Mouse (Mus musculus): ENCODE measurements around the gene Adprhl2. TPM values are rescaled to one million over a fixed set of nuclear protein-coding genes. Genes with fewer than 3 reads are reported as not detected.

Adprhl2 gene
- polyA plus RNA-seq, 1 experiment from 2014 or later, result 42.1 TPM

- no peak overlapping the region for H3K4me3 ChIP-seq (ENCODE audit: low read depth, low read length)
- H3K4me2 ChIP-seq (replicated peaks; ENCODE audit: low read depth, low read length), result no peak overlapping the region
- no peak for DNase-seq (ENCODE audit: low spot score)
- TF ChIP-seq CTCF (IDR thresholded peaks at IDR 0.05), result peak; percentile 53
- no peak for TF ChIP-seq EP300 (IDR thresholded peaks at IDR 0.05)
- H3K9me3 ChIP-seq (ENCODE audit: low read length), result no peaks in the 10 kb centered on the region
- no peaks in the 10 kb centered on the region for H3K36me3 ChIP-seq (ENCODE audit: insufficient read depth, low read length)
- WGBS, result 48% methylated on average over 4 of the region's 4 CpGs
- ATAC-seq, result no peak
- peaks cover 12% of the 10 kb centered on the region for H3K4me1 ChIP-seq (ENCODE audit: insufficient read depth, low read depth, low read length)
- peaks cover 13% of the 10 kb centered on the region for H3K27me3 ChIP-seq (replicated peaks; ENCODE audit: insufficient read depth, low read length)
- H3K9ac ChIP-seq (replicated peaks; ENCODE audit: low read depth), result no peak overlapping the region
- no peak overlapping the region for H3K27ac ChIP-seq (ENCODE audit: low read length)
These were observed 17.6 kb downstream of the Adprhl2 start for GRCm38 (mm10) chr4:126303877-126304276.

- no peaks in the 10 kb centered on the region for H3K36me3 ChIP-seq (ENCODE audit: insufficient read depth, low read length)
- H3K4me3 ChIP-seq (ENCODE audit: low read depth, low read length), result peak overlapping the region; percentile 31; the same call in 1 of the 2 replicates
- H3K4me2 ChIP-seq (replicated peaks; ENCODE audit: low read depth, low read length), result peak overlapping the region; percentile 54
- TF ChIP-seq CTCF (IDR thresholded peaks at IDR 0.05) (no peak), EP300 (IDR thresholded peaks at IDR 0.05) (no peak)
- DNase-seq (ENCODE audit: low spot score) (no peak), ATAC-seq (peak; percentile 25; the same call in 1 of the 2 replicates)
- H3K9me3 ChIP-seq (ENCODE audit: low read length), result no peaks in the 10 kb centered on the region
- 9% methylated on average over 27 of the region's 27 CpGs for WGBS
- peaks cover 17% of the 10 kb centered on the region for H3K4me1 ChIP-seq (ENCODE audit: insufficient read depth, low read depth, low read length)
- H3K9ac ChIP-seq (replicated peaks; ENCODE audit: low read depth), result no peak overlapping the region
- H3K27me3 ChIP-seq (replicated peaks; ENCODE audit: insufficient read depth, low read length), result peaks cover 13% of the 10 kb centered on the region
- no peak overlapping the region for H3K27ac ChIP-seq (ENCODE audit: low read length)
These were observed 19.8 kb downstream of the Adprhl2 start for GRCm38 (mm10) chr4:126301584-126302309.

- ATAC-seq, result peak; percentile 12; the same call in 1 of the 2 replicates
- no peak overlapping the region for H3K27ac ChIP-seq (ENCODE audit: low read length)
- H3K9me3 ChIP-seq (ENCODE audit: low read length), result no peaks in the 10 kb centered on the region
- H3K36me3 ChIP-seq (ENCODE audit: insufficient read depth, low read length), result no peaks in the 10 kb centered on the region
- H3K9ac ChIP-seq (replicated peaks; ENCODE audit: low read depth), result no peak overlapping the region
- peaks cover 22% of the 10 kb centered on the region for H3K4me1 ChIP-seq (ENCODE audit: insufficient read depth, low read depth, low read length)
- TF ChIP-seq CTCF (IDR thresholded peaks at IDR 0.05), result no peak
- TF ChIP-seq EP300 (IDR thresholded peaks at IDR 0.05), result no peak
- no peak for DNase-seq (ENCODE audit: low spot score)
- peaks cover 13% of the 10 kb centered on the region for H3K27me3 ChIP-seq (replicated peaks; ENCODE audit: insufficient read depth, low read length)
- H3K4me3 ChIP-seq (ENCODE audit: low read depth, low read length), result peak overlapping the region; percentile 31
- 2% methylated on average over 32 of the region's 50 CpGs for WGBS
- peak overlapping the region; percentile 54 for H3K4me2 ChIP-seq (replicated peaks; ENCODE audit: low read depth, low read length)
These were observed 20.5 kb downstream of the Adprhl2 start for GRCm38 (mm10) chr4:126300916-126301583.

GRCm38 (mm10) chr4:126296617-126297101 lies 24.8 kb downstream of the Adprhl2 start:
- Histone ChIP-seq H3K36me3 (ENCODE audit: insufficient read depth, low read length) (no peaks in the 10 kb centered on the region), H3K4me1 (ENCODE audit: insufficient read depth, low read depth, low read length) (peaks cover 22% of the 10 kb centered on the region), H3K27me3 (replicated peaks; ENCODE audit: insufficient read depth, low read length) (peaks cover 13% of the 10 kb centered on the region), H3K4me2 (replicated peaks; ENCODE audit: low read depth, low read length) (peak overlapping the region; percentile 56), H3K9me3 (ENCODE audit: low read length) (no peaks in the 10 kb centered on the region), H3K4me3 (ENCODE audit: low read depth, low read length) (peak overlapping the region; percentile 21; the same call in 1 of the 2 replicates), H3K27ac (ENCODE audit: low read length) (peak overlapping the region; percentile 51), H3K9ac (replicated peaks; ENCODE audit: low read depth) (0 out of 2 replicates have a peak overlapping the region, but pooled peaks have one; percentile 32)
- DNase-seq (ENCODE audit: low spot score) (peak; percentile 74), ATAC-seq (peak; percentile 80)
- TF ChIP-seq EP300 (IDR thresholded peaks at IDR 0.05) (no peak), CTCF (IDR thresholded peaks at IDR 0.05) (peak; percentile 51)
- under 1% methylated on average over 33 of the region's 34 CpGs for WGBS

- Histone ChIP-seq H3K9me3 (ENCODE audit: low read length) (no peaks in the 10 kb centered on the region), H3K4me1 (ENCODE audit: insufficient read depth, low read depth, low read length) (peaks cover 15% of the 10 kb centered on the region), H3K36me3 (ENCODE audit: insufficient read depth, low read length) (no peaks in the 10 kb centered on the region), H3K27me3 (replicated peaks; ENCODE audit: insufficient read depth, low read length) (peaks cover 10% of the 10 kb centered on the region), H3K4me3 (ENCODE audit: low read depth, low read length) (no peak overlapping the region), H3K4me2 (replicated peaks; ENCODE audit: low read depth, low read length) (no peak overlapping the region), H3K9ac (replicated peaks; ENCODE audit: low read depth) (no peak overlapping the region), H3K27ac (ENCODE audit: low read length) (no peak overlapping the region)
- DNase-seq (ENCODE audit: low spot score), result no peak
- ATAC-seq, result no peak
- 43% methylated on average over 4 of the region's 4 CpGs for WGBS
- TF ChIP-seq EP300 (IDR thresholded peaks at IDR 0.05) (no peak), CTCF (IDR thresholded peaks at IDR 0.05) (no peak)
These were observed 25.6 kb downstream of the Adprhl2 start for GRCm38 (mm10) chr4:126295937-126296336.

GRCm38 (mm10) chr4:126295152-126295551 lies 26.4 kb downstream of the Adprhl2 start:
- no peaks in the 10 kb centered on the region for H3K36me3 ChIP-seq (ENCODE audit: insufficient read depth, low read length)
- peaks cover 10% of the 10 kb centered on the region; the same call in 1 of the 2 replicates for H3K4me1 ChIP-seq (ENCODE audit: insufficient read depth, low read depth, low read length)
- H3K27ac ChIP-seq (ENCODE audit: low read length), result no peak overlapping the region
- peaks cover 3% of the 10 kb centered on the region; the same call in 1 of the 2 replicates for H3K27me3 ChIP-seq (replicated peaks; ENCODE audit: insufficient read depth, low read length)
- H3K4me3 ChIP-seq (ENCODE audit: low read depth, low read length), result no peak overlapping the region
- TF ChIP-seq EP300 (IDR thresholded peaks at IDR 0.05) (no peak), CTCF (IDR thresholded peaks at IDR 0.05) (no peak)
- ATAC-seq, result no peak
- WGBS, result 67% methylated on average over 6 of the region's 6 CpGs
- no peak overlapping the region for H3K4me2 ChIP-seq (replicated peaks; ENCODE audit: low read depth, low read length)
- H3K9me3 ChIP-seq (ENCODE audit: low read length), result no peaks in the 10 kb centered on the region
- DNase-seq (ENCODE audit: low spot score), result no peak
- H3K9ac ChIP-seq (replicated peaks; ENCODE audit: low read depth), result no peak overlapping the region

Measured in lung, postnatal 0 days (tissue).